Mouse (Mus musculus): ENCODE measurements at regions not wholly inside any gene's neighbourhood (a gene's known extent, or its start where the extent isn't known, plus 50 kb on each side); places are given as distances from the start of the nearest gene placed in this dataset.

GRCm38 (mm10) chr11:45136781-45137180 lies 519.7 kb downstream of the Ebf1 start:
- DNase-seq = no peak

GRCm38 (mm10) chr11:45138351-45138975 lies 521.3 kb downstream of the Ebf1 start:
- no peak for DNase-seq
- no peak overlapping the region for H3K4me3 ChIP-seq (ENCODE audit: control insufficient read depth, insufficient read depth, low read length)
- 94% methylated on average over 4 of the region's 4 CpGs for whole genome bisulfite sequencing
- TF ChIP-seq CTCF (IDR thresholded peaks at IDR 0.05; ENCODE audit: borderline replicate concordance, control insufficient read depth, extremely low read depth, insufficient read depth, low read length, poor library complexity) = no peak
- no peak for TF ChIP-seq POLR2A (IDR thresholded peaks at IDR 0.05; ENCODE audit: control insufficient read depth, extremely low read depth, insufficient read depth, low read length, poor library complexity)
- H3K27ac ChIP-seq (ENCODE audit: control insufficient read depth, insufficient read depth, low read length) = no peak overlapping the region
- no peaks in the 10 kb centered on the region for H3K36me3 ChIP-seq (ENCODE audit: control insufficient read depth, insufficient read depth, low read length)
- no peaks in the 10 kb centered on the region for H3K4me1 ChIP-seq (replicated peaks; ENCODE audit: control insufficient read depth, insufficient read depth, low read length)
- no peaks in the 10 kb centered on the region for H3K27me3 ChIP-seq (ENCODE audit: control insufficient read depth, insufficient read depth, low read length)

More at GRCm38 (mm10) chr11:45136781-45137180, 519.7 kb downstream of the Ebf1 start:
- WGBS = 91% methylated on average over 2 of the region's 2 CpGs
- Histone ChIP-seq H3K27me3 (ENCODE audit: control insufficient read depth, insufficient read depth, low read length) (no peaks in the 10 kb centered on the region), H3K36me3 (ENCODE audit: control insufficient read depth, insufficient read depth, low read length) (no peaks in the 10 kb centered on the region), H3K27ac (ENCODE audit: control insufficient read depth, insufficient read depth, low read length) (no peak overlapping the region), H3K4me1 (replicated peaks; ENCODE audit: control insufficient read depth, insufficient read depth, low read length) (no peaks in the 10 kb centered on the region), H3K4me3 (ENCODE audit: control insufficient read depth, insufficient read depth, low read length) (no peak overlapping the region)
- TF ChIP-seq POLR2A (IDR thresholded peaks at IDR 0.05; ENCODE audit: control insufficient read depth, extremely low read depth, insufficient read depth, low read length, poor library complexity) (no peak), CTCF (IDR thresholded peaks at IDR 0.05; ENCODE audit: borderline replicate concordance, control insufficient read depth, extremely low read depth, insufficient read depth, low read length, poor library complexity) (no peak)

- TF ChIP-seq CTCF (IDR thresholded peaks at IDR 0.05; ENCODE audit: borderline replicate concordance, control insufficient read depth, extremely low read depth, insufficient read depth, low read length, poor library complexity) = no peak
- no peak for TF ChIP-seq POLR2A (IDR thresholded peaks at IDR 0.05; ENCODE audit: control insufficient read depth, extremely low read depth, insufficient read depth, low read length, poor library complexity)
- Histone ChIP-seq H3K36me3 (ENCODE audit: control insufficient read depth, insufficient read depth, low read length) (no peaks in the 10 kb centered on the region), H3K4me1 (replicated peaks; ENCODE audit: control insufficient read depth, insufficient read depth, low read length) (no peaks in the 10 kb centered on the region), H3K27ac (ENCODE audit: control insufficient read depth, insufficient read depth, low read length) (no peak overlapping the region), H3K27me3 (ENCODE audit: control insufficient read depth, insufficient read depth, low read length) (no peaks in the 10 kb centered on the region), H3K4me3 (ENCODE audit: control insufficient read depth, insufficient read depth, low read length) (no peak overlapping the region)
- WGBS = 37% methylated on average over 1 of the region's 1 CpGs
- DNase-seq = no peak
Observed at GRCm38 (mm10) chr11:45140490-45140889, 523.4 kb downstream of the Ebf1 start.

- no peak for TF ChIP-seq CTCF (IDR thresholded peaks at IDR 0.05; ENCODE audit: borderline replicate concordance, control insufficient read depth, extremely low read depth, insufficient read depth, low read length, poor library complexity)
- no peak for TF ChIP-seq POLR2A (IDR thresholded peaks at IDR 0.05; ENCODE audit: control insufficient read depth, extremely low read depth, insufficient read depth, low read length, poor library complexity)
- Histone ChIP-seq H3K36me3 (ENCODE audit: control insufficient read depth, insufficient read depth, low read length) (no peaks in the 10 kb centered on the region), H3K4me1 (replicated peaks; ENCODE audit: control insufficient read depth, insufficient read depth, low read length) (no peaks in the 10 kb centered on the region), H3K4me3 (ENCODE audit: control insufficient read depth, insufficient read depth, low read length) (no peak overlapping the region), H3K27me3 (ENCODE audit: control insufficient read depth, insufficient read depth, low read length) (no peaks in the 10 kb centered on the region), H3K27ac (ENCODE audit: control insufficient read depth, insufficient read depth, low read length) (no peak overlapping the region)
- DNase-seq = no peak
- 90% methylated on average over 6 of the region's 6 CpGs for WGBS
Observed at GRCm38 (mm10) chr11:45154070-45154469, 537.0 kb downstream of the Ebf1 start.

GRCm38 (mm10) chr11:45154497-45154896 lies 537.4 kb downstream of the Ebf1 start:
- Histone ChIP-seq H3K4me1 (replicated peaks; ENCODE audit: control insufficient read depth, insufficient read depth, low read length) (no peaks in the 10 kb centered on the region), H3K36me3 (ENCODE audit: control insufficient read depth, insufficient read depth, low read length) (no peaks in the 10 kb centered on the region), H3K4me3 (ENCODE audit: control insufficient read depth, insufficient read depth, low read length) (no peak overlapping the region), H3K27ac (ENCODE audit: control insufficient read depth, insufficient read depth, low read length) (no peak overlapping the region), H3K27me3 (ENCODE audit: control insufficient read depth, insufficient read depth, low read length) (no peaks in the 10 kb centered on the region)
- TF ChIP-seq POLR2A (IDR thresholded peaks at IDR 0.05; ENCODE audit: control insufficient read depth, extremely low read depth, insufficient read depth, low read length, poor library complexity) = no peak
- no peak for TF ChIP-seq CTCF (IDR thresholded peaks at IDR 0.05; ENCODE audit: borderline replicate concordance, control insufficient read depth, extremely low read depth, insufficient read depth, low read length, poor library complexity)
- no peak for DNase-seq
- 77% methylated on average over 8 of the region's 8 CpGs for WGBS

- H3K4me1 ChIP-seq (replicated peaks; ENCODE audit: control insufficient read depth, insufficient read depth, low read length) = no peaks in the 10 kb centered on the region
- WGBS = 10% methylated on average over 1 of the region's 1 CpGs
- H3K4me3 ChIP-seq (ENCODE audit: control insufficient read depth, insufficient read depth, low read length) = no peak overlapping the region
- no peaks in the 10 kb centered on the region for H3K36me3 ChIP-seq (ENCODE audit: control insufficient read depth, insufficient read depth, low read length)
- TF ChIP-seq POLR2A (IDR thresholded peaks at IDR 0.05; ENCODE audit: control insufficient read depth, extremely low read depth, insufficient read depth, low read length, poor library complexity) = no peak
- TF ChIP-seq CTCF (IDR thresholded peaks at IDR 0.05; ENCODE audit: borderline replicate concordance, control insufficient read depth, extremely low read depth, insufficient read depth, low read length, poor library complexity) = no peak
- DNase-seq = no peak
- H3K27me3 ChIP-seq (ENCODE audit: control insufficient read depth, insufficient read depth, low read length) = no peaks in the 10 kb centered on the region
- H3K27ac ChIP-seq (ENCODE audit: control insufficient read depth, insufficient read depth, low read length) = no peak overlapping the region
Observed at GRCm38 (mm10) chr11:45155782-45156181, 538.7 kb downstream of the Ebf1 start.

- 68% methylated on average over 2 of the region's 2 CpGs for WGBS
- TF ChIP-seq POLR2A (IDR thresholded peaks at IDR 0.05; ENCODE audit: control insufficient read depth, extremely low read depth, insufficient read depth, low read length, poor library complexity) = no peak
- no peak for TF ChIP-seq CTCF (IDR thresholded peaks at IDR 0.05; ENCODE audit: borderline replicate concordance, control insufficient read depth, extremely low read depth, insufficient read depth, low read length, poor library complexity)
Observed at GRCm38 (mm10) chr11:45158282-45158681, 541.2 kb downstream of the Ebf1 start.

More at GRCm38 (mm10) chr11:45158282-45158681, 541.2 kb downstream of the Ebf1 start:
- H3K36me3 ChIP-seq (ENCODE audit: control insufficient read depth, insufficient read depth, low read length) = no peaks in the 10 kb centered on the region
- H3K27ac ChIP-seq (ENCODE audit: control insufficient read depth, insufficient read depth, low read length) = no peak overlapping the region
- no peak overlapping the region for H3K4me3 ChIP-seq (ENCODE audit: control insufficient read depth, insufficient read depth, low read length)
- H3K27me3 ChIP-seq (ENCODE audit: control insufficient read depth, insufficient read depth, low read length) = no peaks in the 10 kb centered on the region
- DNase-seq = no peak
- no peaks in the 10 kb centered on the region for H3K4me1 ChIP-seq (replicated peaks; ENCODE audit: control insufficient read depth, insufficient read depth, low read length)

Data from thymus, adult 2 months (tissue).